Mouse (Mus musculus) E14TG2a.4 (cell line): ENCODE results near the gene Gm1123.

Experiments used
- CTCF ChIP-seq: conservative IDR thresholded peaks from 2 replicates; pipeline ENCODE4 v1.5.1; 2014; ENCODE audit warnings: low read length
- NANOG ChIP-seq: IDR thresholded peaks from 2 replicates; pipeline ENCODE4 v1.6.1; 2014; ENCODE audit warnings: borderline replicate concordance, low read length, mixed read lengths

- TF ChIP-seq CTCF (no peak), NANOG (no peak)
Measured at GRCm38 (mm10) chr9:98973561-98973960, 62.0 kb downstream of the Gm1123 start.
